Mouse (Mus musculus) limb, embryonic 10.5 days (tissue): Measurements from ENCODE around the gene Cd163. TPM values are rescaled to one million over a fixed set of nuclear protein-coding genes. Genes with fewer than 3 reads are reported as not detected.

Source experiments
- DNase-seq: peaks from one replicate; pipeline ENCODE4 v3.0.0-alpha.2; 2017; ENCODE audit warnings: low spot score
- H3K27ac ChIP-seq: fragments of 300-500 bp; sonication (generic); 2 replicates; pipeline ENCODE4 v1.5.1; 2016; ENCODE audit warnings: mild to moderate bottlenecking
- H3K27me3 ChIP-seq: fragments of 300-500 bp; sonication (generic); 2 replicates; pipeline ENCODE4 v1.6.1; 2016; ENCODE audit warnings: low read depth, mild to moderate bottlenecking; ENCODE audit not compliant: poor library complexity, severe bottlenecking
- H3K36me3 ChIP-seq: fragments of 300-500 bp; sonication (generic); 2 replicates; pipeline ENCODE4 v1.6.1; 2016; ENCODE audit warnings: mild to moderate bottlenecking, moderate library complexity
- H3K4me1 ChIP-seq: fragments of 300-500 bp; sonication (generic); 2 replicates; pipeline ENCODE4 v1.6.1; 2016
- H3K4me3 ChIP-seq: fragments of 300-500 bp; sonication (generic); 2 replicates; pipeline ENCODE4 v1.5.1; 2016; ENCODE audit warnings: mild to moderate bottlenecking, moderate library complexity
- H3K9me3 ChIP-seq: fragments of 300-500 bp; sonication (generic); replicated peaks from 2 replicates; pipeline ENCODE4 v1.6.1; 2016; ENCODE audit warnings: mild to moderate bottlenecking
- WGBS: fragments of 180-500 bp; shearing (Covaris S2); methylation state at CpG from one replicate; pipeline ENCODE4 v1.1.7; 2016; 5-methylcytosine and 5-hydroxymethylcytosine counted together
- polyA plus RNA-seq: library from polyadenylated mRNA; unstranded; fragments of >200 nt; fragmentation: Nextera tagmentation; extraction: Ambion mirVana; gene quantifications from 2 replicates; pipeline ENCODE4 v1.2.1, GENCODE M21; 2016

The Cd163 gene
- polyA plus RNA-seq, 1 experiment from 2014 or later: not detected

GRCm38 (mm10) chr6:124320371-124320770 is 15.9 kb downstream of the Cd163 start:
- no peak overlapping the region for H3K4me3 ChIP-seq
- no peak overlapping the region for H3K27ac ChIP-seq
- H3K27me3 ChIP-seq: no peaks in the 10 kb centered on the region
- no peaks in the 10 kb centered on the region for H3K36me3 ChIP-seq
- no peaks in the 10 kb centered on the region for H3K9me3 ChIP-seq
- WGBS: 70% methylated on average over 6 of the region's 6 CpGs
- no peak for DNase-seq
- no peaks in the 10 kb centered on the region for H3K4me1 ChIP-seq

DNA sequence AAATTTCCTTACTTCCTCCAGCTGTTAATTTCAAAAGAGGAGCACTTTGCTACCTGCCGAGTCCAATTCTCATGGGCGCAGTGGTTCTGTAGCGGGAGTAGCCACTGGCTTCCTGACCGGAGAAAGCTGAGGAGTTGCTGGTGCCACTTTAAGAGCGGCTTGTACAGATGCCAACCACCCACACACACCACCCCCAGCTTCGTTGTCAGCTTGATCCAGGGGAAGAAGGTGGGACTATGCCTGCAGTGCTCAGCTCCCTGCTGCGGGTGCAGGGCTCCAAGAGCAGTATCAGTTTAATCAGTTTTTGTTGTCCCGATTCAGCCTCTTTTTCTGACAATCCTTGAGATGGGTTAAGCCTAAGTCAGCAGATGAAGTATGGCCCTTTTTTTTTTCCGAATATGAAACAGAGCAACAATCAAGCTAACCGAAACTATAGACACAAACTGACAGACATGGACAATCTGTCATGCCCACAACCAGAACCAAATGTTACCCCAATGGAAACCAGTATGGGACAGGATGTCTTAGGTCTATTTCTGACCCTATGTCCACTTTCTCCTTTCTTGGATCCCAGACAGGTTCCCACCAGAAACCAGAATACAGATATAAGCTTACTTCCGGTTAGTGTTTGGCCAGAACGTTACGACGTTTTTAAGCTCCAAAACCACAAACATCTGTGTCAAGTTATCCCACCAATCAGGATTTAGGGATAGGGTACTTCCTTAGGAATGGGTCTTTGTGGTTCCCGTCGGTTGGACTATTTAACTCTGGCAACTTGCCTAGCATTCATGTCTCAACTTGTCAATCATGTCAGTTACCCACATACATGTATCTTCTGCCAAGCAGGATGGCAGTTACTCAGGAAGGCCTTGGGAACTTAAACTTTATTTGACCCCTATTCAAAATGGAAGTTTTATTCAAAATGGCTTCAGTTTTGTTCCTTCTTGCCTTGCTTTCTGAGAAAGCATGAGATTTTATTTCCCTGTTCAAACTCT is 17.3 kb downstream of the Cd163 start:
- H3K27me3 ChIP-seq: no peaks in the 10 kb centered on the region
- H3K36me3 ChIP-seq: no peaks in the 10 kb centered on the region
- H3K9me3 ChIP-seq: no peaks in the 10 kb centered on the region
- H3K27ac ChIP-seq: no peak overlapping the region
- no peak for DNase-seq
- H3K4me1 ChIP-seq: no peaks in the 10 kb centered on the region
- 85% methylated on average over 16 of the region's 16 CpGs for WGBS
- H3K4me3 ChIP-seq: no peak overlapping the region

- DNase-seq: no peak
- H3K27ac ChIP-seq: no peak overlapping the region
- no peaks in the 10 kb centered on the region for H3K27me3 ChIP-seq
- no peak overlapping the region for H3K4me3 ChIP-seq
- H3K36me3 ChIP-seq: no peaks in the 10 kb centered on the region
- H3K9me3 ChIP-seq: no peaks in the 10 kb centered on the region
- no peaks in the 10 kb centered on the region for H3K4me1 ChIP-seq
- WGBS: 92% methylated on average over 3 of the region's 3 CpGs
Measured at GRCm38 (mm10) chr6:124328394-124328991, 24.0 kb downstream of the Cd163 start.

GRCm38 (mm10) chr6:124329622-124330021 is 25.2 kb downstream of the Cd163 start:
- 85% methylated on average over 7 of the region's 7 CpGs for WGBS
- no peaks in the 10 kb centered on the region for H3K27me3 ChIP-seq
- H3K9me3 ChIP-seq: no peaks in the 10 kb centered on the region
- no peaks in the 10 kb centered on the region for H3K4me1 ChIP-seq
- H3K4me3 ChIP-seq: no peak overlapping the region
- no peaks in the 10 kb centered on the region for H3K36me3 ChIP-seq
- no peak overlapping the region for H3K27ac ChIP-seq
- DNase-seq: no peak

GRCm38 (mm10) chr6:124345096-124345495 is 40.6 kb downstream of the Cd163 start:
- 54% methylated on average over 4 of the region's 4 CpGs for WGBS
- Histone ChIP-seq H3K36me3 (no peaks in the 10 kb centered on the region), H3K27ac (no peak overlapping the region), H3K9me3 (no peaks in the 10 kb centered on the region), H3K27me3 (no peaks in the 10 kb centered on the region), H3K4me3 (no peak overlapping the region), H3K4me1 (0 out of 2 replicates have a peak, but pooled peaks cover 3% of the 10 kb centered on the region)
- no peak for DNase-seq

GRCm38 (mm10) chr6:124346613-124347012 is 42.2 kb downstream of the Cd163 start:
- no peak overlapping the region for H3K27ac ChIP-seq
- H3K36me3 ChIP-seq: no peaks in the 10 kb centered on the region
- H3K9me3 ChIP-seq: no peaks in the 10 kb centered on the region
- DNase-seq: no peak
- no peak overlapping the region for H3K4me3 ChIP-seq
- H3K27me3 ChIP-seq: no peaks in the 10 kb centered on the region
- H3K4me1 ChIP-seq: 0 out of 2 replicates have a peak, but pooled peaks cover 3% of the 10 kb centered on the region
- WGBS: 84% methylated on average over 6 of the region's 6 CpGs

DNA sequence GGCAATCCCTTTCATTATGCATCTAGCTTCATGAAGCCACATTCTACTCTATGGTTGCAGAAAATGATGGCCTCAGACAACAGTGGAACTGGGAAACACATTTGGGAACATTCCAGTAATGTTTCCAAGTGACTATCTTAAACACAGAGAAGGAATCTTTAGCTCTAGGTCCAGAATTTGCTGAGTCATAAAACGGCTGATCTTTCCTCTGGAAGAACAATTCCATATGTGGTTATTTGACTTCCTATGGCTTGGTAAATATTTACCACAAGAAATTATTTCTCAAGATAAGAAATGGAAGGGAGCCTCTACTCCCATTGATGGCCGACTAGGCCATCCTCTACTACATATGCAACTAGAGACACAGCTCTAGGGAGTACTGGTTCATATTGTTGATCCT is 48.8 kb downstream of the Cd163 start:
- no peak overlapping the region for H3K27ac ChIP-seq
- H3K4me3 ChIP-seq: no peak overlapping the region
- no peaks in the 10 kb centered on the region for H3K27me3 ChIP-seq
- no peaks in the 10 kb centered on the region for H3K9me3 ChIP-seq
- WGBS: 92% methylated on average over 2 of the region's 2 CpGs
- no peaks in the 10 kb centered on the region for H3K4me1 ChIP-seq
- no peak for DNase-seq
- no peaks in the 10 kb centered on the region for H3K36me3 ChIP-seq

DNA sequence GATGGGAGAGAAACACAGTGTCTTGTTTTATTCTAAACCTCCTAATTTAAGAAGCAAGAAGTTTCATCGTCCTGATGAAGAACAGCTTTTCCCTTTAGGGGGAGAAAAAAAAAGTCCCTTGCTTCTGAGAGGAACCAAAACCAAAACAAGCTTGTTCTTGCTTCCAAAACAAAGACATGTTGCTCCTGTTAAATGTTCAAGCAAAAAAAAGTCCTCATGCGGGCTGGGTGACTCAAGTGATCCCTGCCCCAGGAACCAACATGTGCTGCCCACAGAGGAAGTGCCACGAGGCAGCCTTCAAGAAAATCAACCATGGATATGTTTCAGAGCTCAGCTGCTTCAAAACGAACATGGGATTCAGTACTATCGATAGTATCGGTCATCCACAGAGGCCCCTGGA is 54.5 kb downstream of the Cd163 start:
- no peaks in the 10 kb centered on the region for H3K36me3 ChIP-seq
- WGBS: 85% methylated on average over 6 of the region's 6 CpGs
- H3K27ac ChIP-seq: no peak overlapping the region

DNA sequence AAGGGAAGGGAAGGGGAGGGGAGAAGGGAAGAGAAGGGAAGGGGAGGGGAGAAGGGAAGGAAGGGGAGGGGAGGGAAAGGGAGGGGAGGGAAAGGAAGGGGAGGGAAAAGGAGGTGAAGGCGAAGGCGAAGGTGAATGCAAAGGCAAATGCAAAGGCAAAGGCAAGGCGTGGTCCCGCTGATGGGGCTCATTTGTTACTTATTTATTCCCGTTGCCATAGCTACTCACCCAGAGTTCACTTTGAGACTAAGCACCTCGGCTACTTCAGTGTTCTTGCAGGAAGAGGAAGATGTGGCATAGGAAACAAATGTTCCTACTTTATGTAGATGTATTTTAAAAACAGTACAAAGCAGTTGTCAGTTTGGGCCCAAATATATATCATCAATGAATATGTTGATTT is 56.1 kb downstream of the Cd163 start:
- DNase-seq: no peak
- Histone ChIP-seq H3K27me3 (no peaks in the 10 kb centered on the region), H3K27ac (no peak overlapping the region), H3K4me1 (no peaks in the 10 kb centered on the region), H3K4me3 (no peak overlapping the region), H3K36me3 (no peaks in the 10 kb centered on the region), H3K9me3 (no peaks in the 10 kb centered on the region)
- WGBS: 53% methylated on average over 6 of the region's 6 CpGs

More for the DNA sequence above, 54.5 kb downstream of the Cd163 start:
- H3K4me3 ChIP-seq: no peak overlapping the region
- H3K27me3 ChIP-seq: no peaks in the 10 kb centered on the region
- no peaks in the 10 kb centered on the region for H3K4me1 ChIP-seq
- no peak for DNase-seq
- no peaks in the 10 kb centered on the region for H3K9me3 ChIP-seq

GRCm38 (mm10) chr6:124364328-124364727 is 59.9 kb downstream of the Cd163 start:
- H3K27me3 ChIP-seq: no peaks in the 10 kb centered on the region
- H3K9me3 ChIP-seq: no peaks in the 10 kb centered on the region
- no peaks in the 10 kb centered on the region for H3K4me1 ChIP-seq
- no peak overlapping the region for H3K4me3 ChIP-seq
- no peak for DNase-seq
- no peak overlapping the region for H3K27ac ChIP-seq
- 64% methylated on average over 5 of the region's 5 CpGs for WGBS
- no peaks in the 10 kb centered on the region for H3K36me3 ChIP-seq

- Histone ChIP-seq H3K9me3 (no peaks in the 10 kb centered on the region), H3K27ac (no peak overlapping the region), H3K4me1 (no peaks in the 10 kb centered on the region), H3K36me3 (no peaks in the 10 kb centered on the region), H3K4me3 (no peak overlapping the region), H3K27me3 (no peaks in the 10 kb centered on the region)
- whole genome bisulfite sequencing: 91% methylated on average over 6 of the region's 6 CpGs
- no peak for DNase-seq
Measured at GRCm38 (mm10) chr6:124373584-124374206, 69.2 kb downstream of the Cd163 start.

DNA sequence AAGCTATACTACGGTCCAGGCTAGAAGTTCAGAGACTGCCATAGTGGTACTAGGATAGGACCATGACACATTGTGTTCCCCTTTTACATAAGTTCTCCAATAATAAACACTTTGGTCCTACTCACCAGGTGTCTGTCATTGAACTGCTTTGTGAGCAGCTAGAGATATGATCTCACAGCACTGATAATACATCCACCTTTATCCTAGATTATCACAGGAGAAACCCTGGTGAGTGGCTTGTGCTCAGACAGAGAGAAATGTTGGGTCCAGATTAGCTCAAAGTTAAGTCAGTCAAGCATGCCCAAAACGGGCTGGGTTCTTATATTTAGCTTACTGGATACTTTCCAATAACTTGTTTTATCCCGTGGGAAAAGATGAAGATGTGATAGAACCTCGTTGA is 70.2 kb downstream of the Cd163 start:
- H3K9me3 ChIP-seq: no peaks in the 10 kb centered on the region
- H3K4me1 ChIP-seq: no peaks in the 10 kb centered on the region
- no peaks in the 10 kb centered on the region for H3K36me3 ChIP-seq
- no peak overlapping the region for H3K4me3 ChIP-seq
- H3K27ac ChIP-seq: no peak overlapping the region
- WGBS: 89% methylated on average over 4 of the region's 4 CpGs
- DNase-seq: no peak
- H3K27me3 ChIP-seq: no peaks in the 10 kb centered on the region

GRCm38 (mm10) chr6:124375435-124375884 is 71.0 kb downstream of the Cd163 start:
- 85% methylated on average over 11 of the region's 11 CpGs for WGBS
- Histone ChIP-seq H3K4me1 (no peaks in the 10 kb centered on the region), H3K9me3 (no peaks in the 10 kb centered on the region), H3K36me3 (no peaks in the 10 kb centered on the region), H3K4me3 (no peak overlapping the region), H3K27me3 (no peaks in the 10 kb centered on the region), H3K27ac (no peak overlapping the region)
- DNase-seq: no peak
